Mouse (Mus musculus) hindbrain, postnatal 0 days (tissue): Measurements from ENCODE around the gene Accsl. TPM values are rescaled to one million over a fixed set of nuclear protein-coding genes. Genes with fewer than 3 reads are reported as not detected.
A peak's percentile ranks its signal among the peaks of the same experiment; 100 is the strongest.

ENCODE experiments used
- ATAC-seq: fragments of 200-750 bp; cut with Nextera tagmentation; 2 replicates; pipeline ENCODE4 v1.8.0; 2017; ENCODE audit warnings: mild to moderate bottlenecking, moderate TSS enrichment, moderate library complexity
- DNase-seq: peaks from one replicate; pipeline ENCODE4 v3.0.0-alpha.2; 2015; ENCODE audit warnings: low spot score
- H3K27ac ChIP-seq: fragments of 300-500 bp; sonication (generic); 2 replicates; pipeline ENCODE4 v1.5.1; 2014; ENCODE audit warnings: mild to moderate bottlenecking
- H3K27me3 ChIP-seq: fragments of 300-500 bp; sonication (generic); 2 replicates; pipeline ENCODE4 v1.6.1; 2014; ENCODE audit warnings: low read length, mixed read lengths; ENCODE audit not compliant: insufficient read depth
- H3K36me3 ChIP-seq: fragments of 300-500 bp; sonication (generic); 2 replicates; pipeline ENCODE4 v1.6.1; 2014; ENCODE audit warnings: low read length, mixed read lengths; ENCODE audit not compliant: insufficient read depth
- H3K4me1 ChIP-seq: fragments of 300-500 bp; sonication (generic); 2 replicates; pipeline ENCODE4 v1.6.1; 2014; ENCODE audit warnings: antibody characterized with exemption, low read length, mixed read lengths; ENCODE audit not compliant: insufficient read depth
- H3K4me2 ChIP-seq: fragments of 300-500 bp; sonication (generic); 2 replicates; pipeline ENCODE4 v1.6.1; 2014; ENCODE audit warnings: low read depth, mild to moderate bottlenecking, low read length, moderate library complexity, mixed read lengths
- H3K4me3 ChIP-seq: fragments of 300-500 bp; sonication (generic); 2 replicates; pipeline ENCODE4 v1.5.1; 2014; ENCODE audit warnings: low read length
- H3K9ac ChIP-seq: fragments of 300-500 bp; sonication (generic); replicated peaks from 2 replicates; pipeline ENCODE4 v1.6.1; 2014; ENCODE audit warnings: mild to moderate bottlenecking, low read length, moderate library complexity, mixed read lengths
- H3K9me3 ChIP-seq: fragments of 300-500 bp; sonication (generic); 2 replicates; pipeline ENCODE4 v1.6.1; 2016; ENCODE audit warnings: low read length, mixed read lengths
- CTCF ChIP-seq: IDR thresholded peaks from 2 replicates; pipeline ENCODE4 v1.5.1; 2016; ENCODE audit warnings: antibody characterized with exemption, control low read depth, low read depth
- WGBS: fragments of 180-500 bp; shearing (Covaris S2); extraction: QIAGEN DNeasy Blood & Tissue Kit; methylation state at CpG from one replicate; pipeline ENCODE4 v1.1.7; 2014; 5-methylcytosine and 5-hydroxymethylcytosine counted together
- polyA plus RNA-seq: library from polyadenylated mRNA; unstranded; fragments of >200 nt; fragmentation: Nextera tagmentation; extraction: Ambion mirVana; gene quantifications from 2 replicates; pipeline ENCODE4 v1.2.1, GENCODE M21; 2015
- total RNA-seq: library from RNA; depleted of rRNA; stranded (reverse); fragments of >200 nt; gene quantifications from 2 replicates; pipeline ENCODE4 v1.2.3, GENCODE M21; 2014

Accsl gene
- total and polyA plus RNA-seq, 2 experiments from 2014 or later: 0.30 TPM; not detected in 1

DNA sequence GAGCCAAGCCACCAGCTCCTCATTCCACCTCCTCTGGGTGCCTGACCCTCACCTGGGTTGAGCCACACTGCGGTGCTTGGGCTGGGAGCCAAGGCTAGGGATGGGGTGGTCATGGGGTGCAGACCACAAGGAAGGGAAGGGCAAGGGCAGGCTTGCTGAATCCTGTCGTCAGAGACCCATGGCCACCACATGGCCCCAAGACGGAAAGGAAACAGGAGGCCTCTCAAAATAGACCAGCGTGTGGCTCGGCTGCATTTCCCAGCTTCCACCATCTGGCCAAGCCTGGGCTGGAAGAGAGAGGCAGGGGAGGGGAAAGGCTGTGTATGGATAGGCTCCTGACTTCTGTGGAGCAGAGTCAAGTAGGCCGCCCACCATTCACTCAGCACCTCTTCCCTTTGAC, 34.5 kb upstream of the Accsl start:
- H3K4me1 ChIP-seq: peaks cover 25% of the 10 kb centered on the region; the same call in 1 of the 2 replicates
- H3K27ac ChIP-seq: no peak overlapping the region
- 73% methylated on average over 6 of the region's 6 CpGs for WGBS
- no peaks in the 10 kb centered on the region for H3K9me3 ChIP-seq
- no peak for ATAC-seq
- H3K4me2 ChIP-seq: no peak overlapping the region
- TF ChIP-seq CTCF: no peak
- H3K27me3 ChIP-seq: no peaks in the 10 kb centered on the region
- H3K4me3 ChIP-seq: no peak overlapping the region
- no peaks in the 10 kb centered on the region for H3K36me3 ChIP-seq
- no peak overlapping the region for H3K9ac ChIP-seq
- no peak for DNase-seq

DNA sequence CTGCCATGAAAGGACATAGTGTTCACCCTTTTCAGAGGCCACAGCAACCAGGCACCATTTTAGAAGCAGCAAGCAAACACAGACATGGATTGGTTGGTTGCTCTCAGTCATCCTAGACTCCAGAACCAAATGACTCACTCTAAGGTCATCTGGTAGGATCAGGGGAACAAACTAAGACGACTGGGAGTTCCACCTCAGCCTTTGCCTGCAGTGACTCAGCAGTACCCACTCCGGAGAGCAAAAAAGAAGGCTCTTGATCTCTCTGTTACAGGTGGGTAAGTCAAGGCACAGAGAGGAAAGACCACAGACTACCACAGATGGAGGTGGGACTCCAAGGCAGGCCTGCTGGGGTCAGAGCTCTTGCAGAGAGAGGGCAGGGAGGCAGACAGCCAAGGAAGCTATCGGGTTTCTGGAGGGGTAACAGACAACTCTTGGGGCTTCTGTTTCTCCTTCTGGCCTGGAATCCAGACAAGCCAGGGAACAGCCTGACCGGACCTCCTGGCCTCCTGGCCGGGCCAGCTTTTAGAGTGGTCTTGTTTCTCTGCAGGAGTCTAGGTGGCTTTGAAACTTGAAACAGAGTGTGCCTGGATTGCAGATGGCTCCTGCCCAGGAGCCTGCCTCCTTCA, 33.8 kb upstream of the Accsl start:
- H3K36me3 ChIP-seq: no peaks in the 10 kb centered on the region
- no peak for ATAC-seq
- H3K9me3 ChIP-seq: no peaks in the 10 kb centered on the region
- no peak overlapping the region for H3K4me3 ChIP-seq
- TF ChIP-seq CTCF: no peak
- H3K27ac ChIP-seq: no peak overlapping the region
- DNase-seq: no peak
- H3K4me1 ChIP-seq: peaks cover 19% of the 10 kb centered on the region; the same call in 1 of the 2 replicates
- no peak overlapping the region for H3K9ac ChIP-seq
- H3K27me3 ChIP-seq: no peaks in the 10 kb centered on the region
- H3K4me2 ChIP-seq: no peak overlapping the region
- 61% methylated on average over 5 of the region's 5 CpGs for WGBS

GRCm38 (mm10) chr2:93899397-93900380, 30.7 kb upstream of the Accsl start:
- Histone ChIP-seq H3K27ac (peak overlapping the region; percentile 68), H3K9me3 (no peaks in the 10 kb centered on the region), H3K36me3 (no peaks in the 10 kb centered on the region), H3K9ac (no peak overlapping the region), H3K27me3 (no peaks in the 10 kb centered on the region), H3K4me2 (no peak overlapping the region), H3K4me3 (no peak overlapping the region), H3K4me1 (0 out of 2 replicates have a peak, but pooled peaks cover 9% of the 10 kb centered on the region)
- DNase-seq (peak; percentile 64), ATAC-seq (peak; percentile 70)
- WGBS: 39% methylated on average over 16 of the region's 16 CpGs
- TF ChIP-seq CTCF: no peak

DNA sequence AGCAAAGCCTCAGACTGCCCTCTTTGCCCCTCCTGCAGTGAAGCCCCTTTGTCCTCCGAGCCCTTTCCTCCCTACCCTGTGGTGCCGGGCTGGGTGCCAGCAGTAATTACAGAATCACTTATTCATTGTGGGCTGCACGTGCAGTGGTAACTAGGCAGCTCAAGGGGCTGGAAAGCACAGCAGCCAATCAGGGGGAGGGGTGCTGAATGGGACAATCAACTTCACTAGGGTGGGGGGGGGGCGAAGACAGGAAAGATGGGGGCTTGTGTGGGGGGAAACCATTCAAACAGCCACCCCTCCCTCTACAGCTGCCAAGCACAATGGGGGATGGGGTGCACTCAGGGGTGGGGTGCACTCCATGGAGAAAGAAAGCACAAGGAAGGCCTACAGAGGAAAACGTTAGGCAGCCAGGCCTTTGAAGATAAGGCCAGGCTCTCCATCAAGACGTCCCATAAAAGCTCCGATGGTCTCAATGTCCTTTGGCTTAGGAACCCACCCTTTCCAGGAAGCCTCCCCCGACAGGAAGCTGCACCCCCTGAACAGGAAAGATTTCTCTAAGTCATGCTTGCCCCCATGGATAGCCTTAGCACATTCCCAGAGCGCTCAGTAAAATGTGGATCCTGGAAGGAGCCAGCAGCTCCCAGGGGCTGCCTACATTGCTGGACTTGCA, 22.8 kb upstream of the Accsl start:
- Histone ChIP-seq H3K27ac (peak overlapping the region; percentile 72), H3K4me1 (no peaks in the 10 kb centered on the region), H3K27me3 (no peaks in the 10 kb centered on the region), H3K4me3 (no peak overlapping the region), H3K4me2 (no peak overlapping the region), H3K9me3 (no peaks in the 10 kb centered on the region), H3K9ac (no peak overlapping the region), H3K36me3 (no peaks in the 10 kb centered on the region)
- peak; percentile 96 for ATAC-seq
- TF ChIP-seq CTCF: no peak
- WGBS: 11% methylated on average over 9 of the region's 9 CpGs
- DNase-seq: peak; percentile 91

DNA sequence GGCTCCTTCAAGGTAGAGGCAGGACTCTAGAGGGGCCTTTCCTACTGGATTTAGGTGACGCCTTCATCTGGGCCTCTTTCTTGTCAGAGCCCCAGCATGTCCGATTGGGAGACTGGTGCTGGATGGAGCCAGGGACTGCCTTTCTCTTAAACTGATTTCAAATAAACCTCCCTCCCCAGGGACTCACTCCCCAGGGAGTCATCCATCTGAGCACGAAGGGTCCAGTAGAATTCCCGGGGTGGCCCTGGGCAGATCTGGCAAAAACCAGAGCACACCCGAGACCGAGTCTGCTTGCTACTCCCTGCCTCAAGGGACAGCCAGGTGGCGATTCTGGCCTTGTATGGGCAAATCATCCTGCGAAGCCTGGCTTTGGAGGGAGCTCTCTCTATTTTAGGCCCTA, 21.2 kb upstream of the Accsl start:
- no peaks in the 10 kb centered on the region for H3K27me3 ChIP-seq
- no peak overlapping the region for H3K27ac ChIP-seq
- ATAC-seq (no peak), DNase-seq (no peak)
- no peak overlapping the region for H3K9ac ChIP-seq
- no peaks in the 10 kb centered on the region for H3K36me3 ChIP-seq
- 74% methylated on average over 8 of the region's 8 CpGs for WGBS
- H3K9me3 ChIP-seq: no peaks in the 10 kb centered on the region
- no peaks in the 10 kb centered on the region for H3K4me1 ChIP-seq
- TF ChIP-seq CTCF: no peak
- no peak overlapping the region for H3K4me2 ChIP-seq
- H3K4me3 ChIP-seq: no peak overlapping the region

DNA sequence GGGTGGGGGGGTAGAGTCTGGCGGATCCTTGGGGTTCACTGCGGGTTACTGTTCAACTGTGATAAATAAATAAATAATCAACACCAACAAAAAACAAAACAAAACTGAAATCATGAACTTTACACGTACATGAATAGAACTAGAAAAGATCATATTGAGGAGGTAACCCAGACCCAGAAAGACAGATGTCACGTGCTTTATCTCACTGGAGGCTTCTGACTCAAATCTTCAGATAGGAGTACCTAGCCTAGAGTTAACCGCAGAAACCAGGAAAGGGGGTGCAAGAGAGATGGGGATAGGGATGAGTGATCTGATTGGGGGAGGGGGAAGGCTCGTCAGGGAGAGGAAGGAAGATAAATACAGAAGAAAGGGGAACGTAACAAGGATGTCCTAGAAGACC, 20.1 kb upstream of the Accsl start:
- no peak for DNase-seq
- no peak for TF ChIP-seq CTCF
- ATAC-seq: no peak
- H3K36me3 ChIP-seq: no peaks in the 10 kb centered on the region
- no peak overlapping the region for H3K4me2 ChIP-seq
- H3K9me3 ChIP-seq: no peaks in the 10 kb centered on the region
- H3K27me3 ChIP-seq: no peaks in the 10 kb centered on the region
- no peak overlapping the region for H3K4me3 ChIP-seq
- 89% methylated on average over 7 of the region's 7 CpGs for WGBS
- H3K27ac ChIP-seq: no peak overlapping the region
- H3K4me1 ChIP-seq: no peaks in the 10 kb centered on the region
- no peak overlapping the region for H3K9ac ChIP-seq
